Mouse (Mus musculus): ENCODE data around the gene Ccpg1.

- TF ChIP-seq CTCF (IDR thresholded peaks at IDR 0.05; ENCODE audit: low read depth): no peak
- no peak for TF ChIP-seq EP300 (IDR thresholded peaks at IDR 0.05; ENCODE audit: low read depth)
These were observed 29.5 kb downstream of the Ccpg1 start for GRCm38 (mm10) chr9:73014724-73015123.

Data from liver, embryonic 14.5 days (tissue).